Mouse (Mus musculus): ENCODE results near the gene Gm10134.

Gene Gm10134

DNA sequence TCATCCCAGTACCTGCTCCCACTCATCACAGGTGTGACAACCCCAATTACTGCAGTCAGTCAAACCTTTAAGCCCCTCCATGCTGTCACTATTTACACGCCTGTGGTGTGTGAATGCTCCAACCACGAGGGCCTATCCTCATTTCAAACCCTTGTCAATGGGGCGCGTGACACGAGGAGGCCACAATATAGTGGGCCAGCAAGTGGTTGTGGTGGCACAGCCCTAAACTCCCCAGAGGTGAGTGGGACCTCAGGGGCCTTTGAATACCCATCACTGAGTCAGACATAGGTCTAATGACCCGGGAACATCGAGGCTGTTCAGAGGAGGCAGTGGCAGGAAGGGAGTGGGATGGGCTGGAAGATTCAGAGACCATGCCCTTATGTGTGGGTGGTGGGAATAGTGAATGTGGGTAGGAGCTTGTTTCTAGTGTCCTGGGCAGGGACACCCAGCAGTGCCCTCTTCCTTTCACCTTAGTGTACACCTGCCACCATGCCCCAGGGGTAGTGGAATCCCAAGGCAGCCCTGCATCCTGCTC is 28.1 kb downstream of the Gm10134 start:
- no peak for DNase-seq

DNA sequence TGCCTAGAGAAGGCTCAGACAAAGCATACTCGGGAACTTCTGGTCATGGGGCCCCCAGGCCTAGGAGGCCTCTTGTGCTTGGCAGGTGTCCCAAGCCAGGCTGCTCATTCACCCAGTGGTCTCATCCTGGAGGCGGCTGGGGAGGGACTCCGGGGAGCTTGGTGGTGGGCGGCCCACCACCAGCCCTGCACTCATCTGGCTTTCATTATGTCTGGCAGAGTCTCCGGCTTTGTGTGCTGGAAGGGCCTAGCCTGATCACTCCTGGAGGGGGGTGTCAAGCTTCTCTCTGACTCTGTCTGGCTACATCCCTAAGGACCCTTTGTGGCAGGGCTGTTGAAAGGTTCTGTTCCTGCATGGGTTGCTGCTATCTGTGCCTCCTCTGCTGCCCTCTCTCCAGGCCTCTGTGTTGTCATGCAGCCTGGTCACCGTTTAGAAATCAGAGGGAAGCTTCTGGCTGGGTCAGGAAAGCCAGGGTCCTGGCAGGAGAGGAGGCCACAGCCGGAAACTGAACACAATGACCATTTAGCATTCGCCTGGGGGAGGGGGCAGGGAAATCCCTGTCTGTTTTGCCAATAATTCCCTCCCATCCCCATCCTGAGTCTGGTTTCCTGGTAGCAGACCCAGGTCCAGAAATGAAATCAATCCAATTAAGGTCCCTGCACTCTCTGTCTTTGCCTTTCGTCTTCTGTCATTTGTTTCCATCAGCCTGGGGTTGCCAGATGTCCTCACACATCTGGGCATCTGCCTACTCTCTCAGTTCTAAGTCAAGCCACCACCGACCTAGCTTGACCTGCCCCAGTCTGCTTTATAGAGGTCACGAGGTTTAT is 28.8 kb downstream of the Gm10134 start:
- no peak for DNase-seq

- no peak for DNase-seq
Measured at GRCm38 (mm10) chr2:28535263-28535540, 29.3 kb downstream of the Gm10134 start.

GRCm38 (mm10) chr2:28535650-28536049 is 29.8 kb downstream of the Gm10134 start:
- no peak for DNase-seq

DNA sequence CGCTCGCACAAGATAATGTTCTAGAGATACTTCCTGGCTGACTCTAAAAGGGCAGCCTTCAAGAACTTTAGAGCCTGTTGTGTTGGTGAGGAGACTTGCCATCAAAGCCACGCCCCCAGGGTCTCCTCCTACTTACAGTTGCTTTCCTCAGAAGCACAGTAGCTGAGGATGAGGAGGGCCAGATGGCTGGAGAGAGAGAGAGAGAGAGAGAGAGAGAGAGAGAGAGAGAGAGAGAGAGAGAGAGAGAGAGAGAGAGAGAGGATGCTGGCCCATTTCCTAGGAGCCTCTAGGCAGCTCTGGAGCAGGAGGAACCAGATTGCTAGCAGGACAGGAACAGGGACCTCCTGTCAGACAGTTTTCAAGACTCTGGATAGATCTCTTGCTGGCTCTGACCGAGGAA is 30.3 kb downstream of the Gm10134 start:
- DNase-seq = no peak

GRCm38 (mm10) chr2:28536766-28537633 is 31.1 kb downstream of the Gm10134 start:
- no peak for DNase-seq

DNA sequence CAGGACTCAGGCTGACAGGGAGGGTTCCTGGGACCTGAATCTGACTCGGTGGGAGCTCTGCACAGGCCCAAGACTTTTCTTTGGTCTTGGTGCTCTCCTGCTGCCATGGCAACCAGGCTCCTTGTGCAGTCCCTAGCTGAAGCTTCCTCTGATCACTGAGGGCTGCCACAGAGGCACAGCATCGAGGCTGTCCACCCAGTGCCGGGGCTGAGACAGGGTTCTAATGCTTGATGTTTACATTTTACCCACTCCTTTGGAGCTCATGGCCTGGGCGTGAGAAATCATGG is 31.7 kb downstream of the Gm10134 start:
- DNase-seq = no peak

DNA sequence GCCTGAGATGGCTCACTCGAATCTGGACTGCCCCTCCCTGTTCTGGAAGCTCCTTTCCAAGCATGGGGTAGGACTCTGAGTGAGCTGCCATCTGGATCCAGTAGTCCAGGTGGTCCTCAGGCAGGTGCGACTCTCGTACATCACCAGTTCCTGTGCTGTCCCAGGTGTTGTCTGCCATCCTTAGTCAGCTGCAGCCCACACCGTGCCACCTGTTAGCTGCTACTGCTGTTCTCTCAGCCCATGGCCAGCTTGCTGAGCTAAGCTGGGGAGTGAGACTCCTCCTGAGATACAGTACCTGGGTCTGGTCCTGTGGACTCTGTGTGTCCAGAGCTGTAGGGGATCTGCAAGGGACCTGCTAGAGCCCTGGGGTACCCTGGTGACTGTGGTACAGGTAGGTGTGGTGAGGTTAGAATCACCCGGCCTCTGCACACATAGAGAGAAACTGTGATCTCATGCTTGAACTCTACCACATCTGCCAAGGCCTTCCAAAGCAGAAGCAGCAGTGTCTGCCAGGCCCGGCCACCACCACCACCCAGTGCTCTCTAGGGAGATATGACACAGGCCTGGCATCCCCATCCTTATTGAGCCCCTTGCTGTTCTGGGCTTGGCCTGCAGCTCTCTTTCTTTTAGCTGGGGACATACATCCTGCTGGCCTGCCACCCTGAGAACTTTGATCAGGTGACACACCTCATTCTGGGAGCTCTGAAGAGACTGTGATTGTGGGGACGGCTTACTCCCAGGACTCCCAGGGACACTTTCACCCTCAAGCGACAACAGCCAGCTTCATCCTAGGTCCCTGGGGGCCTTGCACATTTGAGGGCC is 32.3 kb downstream of the Gm10134 start:
- DNase-seq = no peak

DNA sequence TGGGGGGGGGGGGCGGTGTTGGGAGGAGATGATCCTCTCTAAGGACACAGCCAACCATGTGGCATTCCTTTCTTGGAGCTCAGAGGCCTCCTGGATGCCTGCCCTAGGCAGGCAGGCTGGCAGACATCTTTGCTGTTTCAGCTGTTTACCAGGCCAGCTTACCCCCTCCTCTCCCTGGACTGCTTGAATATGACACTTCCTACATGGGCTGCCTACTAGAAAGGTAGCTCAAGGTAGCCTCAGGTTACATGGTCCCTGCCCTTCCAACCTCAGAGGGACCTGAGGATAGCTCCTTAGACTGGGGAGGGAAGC is 32.9 kb downstream of the Gm10134 start:
- no peak for DNase-seq

DNA sequence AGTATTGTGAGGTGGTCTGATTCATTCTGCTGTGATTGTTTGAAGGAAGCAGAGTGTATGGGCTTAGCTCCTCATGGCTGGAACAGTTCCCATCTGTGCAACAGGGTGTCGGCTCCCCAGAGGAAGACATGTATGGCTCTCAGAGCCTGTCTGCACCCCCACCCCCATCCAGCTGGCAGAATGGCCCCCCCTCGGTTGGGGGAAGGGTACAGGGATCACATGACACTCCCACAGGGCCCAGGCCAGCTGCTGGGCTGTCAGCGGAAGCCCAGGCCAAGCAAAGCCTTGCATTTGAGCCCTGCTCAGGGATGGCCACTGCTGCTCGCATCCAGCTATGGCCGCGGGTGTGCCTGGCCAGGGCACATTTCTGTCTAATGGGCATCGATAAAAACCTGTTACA is 33.3 kb downstream of the Gm10134 start:
- DNase-seq = peak; percentile 72

- no peak for DNase-seq
Measured at GRCm38 (mm10) chr2:28539949-28540348, 34.1 kb downstream of the Gm10134 start.

DNA sequence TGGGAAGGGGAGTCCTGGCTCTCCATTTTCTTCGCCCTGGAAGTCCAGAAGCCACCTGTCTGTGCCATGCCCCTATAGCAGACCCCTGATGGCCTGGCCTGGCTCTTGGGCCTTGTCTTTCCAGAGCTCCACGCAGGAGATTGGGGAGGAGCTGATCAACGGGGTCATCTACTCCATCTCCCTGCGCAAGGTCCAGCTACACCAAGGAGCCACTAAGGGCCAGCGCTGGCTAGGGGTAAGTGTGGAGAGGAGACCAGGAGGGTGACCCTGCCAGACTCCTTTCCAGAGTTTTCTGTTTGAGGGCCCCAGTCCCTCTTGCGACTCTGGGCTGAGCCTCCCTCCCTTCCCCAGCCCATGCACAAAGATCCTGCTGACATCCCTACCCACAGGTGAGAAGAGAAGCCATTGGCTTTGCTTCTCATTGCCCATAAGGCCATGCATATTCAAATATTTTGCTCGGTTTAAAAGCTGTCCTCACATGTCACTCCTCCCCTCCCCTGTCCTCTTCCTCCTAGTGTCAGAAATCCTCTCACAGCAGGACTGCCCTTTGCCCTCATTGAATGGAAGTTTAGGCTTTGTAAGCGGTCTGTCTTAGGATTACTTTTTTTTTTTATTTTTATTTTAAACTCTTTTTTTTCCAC is 34.8 kb downstream of the Gm10134 start:
- no peak for DNase-seq

GRCm38 (mm10) chr2:28543894-28544293 is 38.0 kb downstream of the Gm10134 start:
- peak; percentile 61 for DNase-seq

GRCm38 (mm10) chr2:28545976-28546375 is 40.1 kb downstream of the Gm10134 start:
- no peak for DNase-seq

DNA sequence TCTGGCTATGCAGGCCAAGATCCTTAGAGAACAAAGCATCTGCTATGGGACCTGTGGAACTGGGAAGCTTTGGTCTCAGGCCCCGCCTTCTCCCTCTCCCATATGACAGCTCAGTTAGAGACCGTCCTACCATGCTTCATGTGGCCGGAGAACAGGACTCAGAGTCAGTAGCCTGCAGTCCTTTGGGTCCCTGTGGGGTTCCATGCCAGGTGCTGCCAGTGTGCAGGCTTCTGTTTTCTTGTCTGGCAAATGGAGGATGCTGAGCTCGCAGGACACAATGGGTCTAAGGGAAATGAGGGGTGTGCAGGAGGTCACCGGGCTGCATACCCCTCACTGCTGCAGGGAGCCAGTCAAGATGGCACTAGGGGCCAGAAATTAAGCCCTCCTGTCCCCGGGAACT is 40.7 kb downstream of the Gm10134 start:
- DNase-seq = no peak

- DNase-seq = peak; percentile 83
Measured at GRCm38 (mm10) chr2:28547237-28548172, 41.6 kb downstream of the Gm10134 start.

DNA sequence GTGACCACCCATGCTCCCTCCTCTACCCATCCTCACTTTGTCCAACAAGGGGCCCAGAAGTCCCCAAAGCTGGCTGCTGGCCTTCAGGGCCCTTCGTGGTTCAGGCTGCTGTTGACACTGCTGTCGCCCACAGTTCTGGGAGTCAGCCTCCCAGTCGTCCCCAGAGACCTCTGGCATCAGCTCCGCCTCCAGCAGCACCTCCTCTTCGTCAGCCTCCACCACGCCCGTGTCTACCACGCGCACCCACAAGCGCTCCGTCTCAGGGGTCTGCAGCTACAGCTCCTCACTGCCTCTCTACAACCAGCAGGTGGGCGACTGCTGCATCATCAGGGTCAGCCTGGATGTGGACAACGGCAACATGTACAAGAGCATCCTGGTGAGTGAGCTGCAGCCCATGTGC is 43.3 kb downstream of the Gm10134 start:
- no peak for DNase-seq

DNA sequence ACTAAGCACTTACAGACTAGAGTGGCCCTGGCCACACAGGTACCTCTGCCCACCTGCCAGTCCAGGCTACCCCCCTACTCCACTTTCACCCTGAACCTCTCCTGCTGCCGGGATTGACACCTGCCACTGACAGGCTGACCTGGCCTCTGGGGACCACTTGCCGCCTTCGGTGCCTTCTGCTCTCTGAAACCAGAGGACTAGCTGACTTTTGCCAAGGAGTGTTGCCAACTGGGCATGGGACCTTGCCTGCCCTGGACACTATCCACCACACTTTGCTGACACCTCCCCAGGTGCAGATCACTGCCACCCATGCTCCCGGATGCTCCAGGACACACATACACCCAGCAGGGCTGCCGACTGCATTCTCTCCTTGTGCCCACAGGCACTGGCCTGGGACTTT is 46.4 kb downstream of the Gm10134 start:
- DNase-seq = no peak
